Mouse (Mus musculus) erythroblast, adult 5-6 weeks (primary cell): ENCODE data around the gene Dok5. TPM values are rescaled to one million over a fixed set of nuclear protein-coding genes. Genes with fewer than 3 reads are reported as not detected.

Experiments
- ATAC-seq: replicated peaks from 2 replicates; pipeline ENCODE4 v1.8.0; 2016; ENCODE audit warnings: moderate number of reproducible peaks, mild to moderate bottlenecking, moderate TSS enrichment, inconsistent platforms; ENCODE audit not compliant: poor library complexity, low FRiP score, severe bottlenecking
- total RNA-seq, 2 experiments: library from RNA; stranded (forward) in 1 of 2; stranded (reverse) in 1 of 2; fragments of 150-400 nt in 1 of 2; fragments of 200-764, 138-1000 nt in 1 of 2; gene quantifications; 2 replicates each; pipeline versions ENCODE4 v1.2.3 to v1.2.4; 2015 to 2017; ENCODE audit warnings: low replicate concordance in 2 of 2

Gene Dok5
- total RNA-seq, 2 experiments from 2014 or later, result not detected

- no peak for ATAC-seq
These were observed 48.6 kb downstream of the Dok5 start for GRCm38 (mm10) chr2:170780010-170780750.

DNA sequence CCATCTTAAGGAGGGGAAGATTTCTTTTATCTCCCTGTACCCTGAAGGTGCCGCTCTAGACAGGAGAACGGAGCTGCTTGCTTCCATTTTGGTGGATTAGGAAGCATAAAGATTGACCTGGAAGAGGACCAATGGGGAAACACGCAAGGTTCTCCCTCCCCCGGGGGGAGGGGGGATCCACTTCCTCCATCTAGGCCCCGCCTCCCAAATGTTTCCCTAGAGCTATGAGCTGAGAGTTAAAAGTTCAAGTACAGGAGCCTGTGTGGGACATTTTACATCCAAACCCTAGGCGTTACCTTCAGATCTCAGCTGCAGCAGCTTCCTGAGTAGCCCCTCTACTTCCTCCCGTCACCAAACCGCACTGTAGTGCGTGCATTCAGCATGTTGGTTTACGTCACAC is 56.5 kb downstream of the Dok5 start:
- ATAC-seq, result no peak

DNA sequence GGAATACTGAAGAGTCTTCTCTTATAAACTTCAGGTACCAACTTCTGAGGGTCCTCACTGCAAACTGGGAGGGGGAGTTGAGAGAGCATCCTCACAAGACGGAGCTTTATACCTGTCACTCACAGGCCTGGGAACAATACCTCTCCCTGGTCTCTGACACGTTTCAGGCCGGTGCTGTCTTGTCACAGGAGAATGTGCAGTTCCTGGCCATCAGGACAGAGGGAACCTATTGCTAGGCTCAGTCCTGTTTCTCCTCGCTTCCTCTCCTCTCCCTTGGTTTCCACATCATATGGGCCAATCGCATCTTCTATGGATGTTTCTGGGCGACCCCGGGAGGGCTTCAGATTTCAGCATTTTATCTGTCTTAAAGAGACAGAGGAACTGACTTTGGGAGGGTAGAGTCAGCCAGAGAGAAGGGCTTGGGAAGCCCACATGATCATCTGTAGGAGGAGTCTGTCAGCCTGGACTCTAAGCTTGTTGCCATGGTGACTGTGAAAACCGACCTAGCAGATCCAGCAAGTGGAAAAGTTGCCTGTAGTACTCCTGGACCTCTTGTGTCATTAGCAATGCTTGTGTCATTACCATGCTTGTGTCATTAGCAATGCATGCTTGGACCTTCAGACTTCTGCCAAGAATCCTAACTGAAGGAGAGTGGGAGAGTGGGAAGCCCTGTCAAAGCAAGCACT is 59.9 kb downstream of the Dok5 start:
- no peak for ATAC-seq

DNA sequence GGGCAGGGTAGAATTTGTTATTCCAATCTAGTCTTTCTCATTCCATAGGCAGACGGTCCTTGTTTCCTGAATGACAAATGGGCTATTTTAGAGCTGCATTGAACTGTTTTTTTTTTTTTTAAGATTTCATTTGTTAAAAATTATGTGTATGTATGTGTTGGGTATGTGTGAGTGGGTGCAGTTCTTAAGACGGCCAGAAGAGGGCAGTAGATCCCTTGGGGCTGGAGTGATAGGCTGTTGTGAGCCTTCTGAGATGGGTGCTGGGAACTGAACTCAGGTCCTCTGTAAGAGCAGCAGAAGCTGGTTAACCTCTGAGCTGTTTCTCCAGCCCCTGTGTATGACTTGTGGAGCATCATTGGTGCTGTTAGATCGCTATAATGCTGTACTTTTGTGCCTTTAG is 63.6 kb downstream of the Dok5 start:
- ATAC-seq, result no peak

DNA sequence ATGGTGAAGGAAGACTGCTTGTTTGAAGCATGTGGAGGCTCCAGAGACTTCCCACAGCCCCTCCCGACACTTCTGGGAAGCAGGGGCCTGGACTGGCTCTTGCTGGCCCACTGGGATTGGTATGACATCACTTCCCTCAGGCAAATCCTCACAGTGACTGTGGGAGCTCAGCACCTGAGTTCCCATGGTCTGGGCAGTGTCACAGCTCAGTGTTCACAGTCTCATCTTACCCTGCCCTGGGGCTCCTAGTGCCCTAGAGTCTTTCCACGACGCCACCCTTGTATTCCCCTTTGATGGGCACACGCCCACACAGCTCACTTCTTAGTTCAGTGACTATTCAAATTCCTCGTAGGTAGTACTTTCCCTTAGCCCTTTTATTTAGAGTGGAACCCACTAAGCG is 71.4 kb downstream of the Dok5 start:
- ATAC-seq, result no peak

GRCm38 (mm10) chr2:170807555-170808258 is 76.1 kb downstream of the Dok5 start:
- ATAC-seq, result no peak

DNA sequence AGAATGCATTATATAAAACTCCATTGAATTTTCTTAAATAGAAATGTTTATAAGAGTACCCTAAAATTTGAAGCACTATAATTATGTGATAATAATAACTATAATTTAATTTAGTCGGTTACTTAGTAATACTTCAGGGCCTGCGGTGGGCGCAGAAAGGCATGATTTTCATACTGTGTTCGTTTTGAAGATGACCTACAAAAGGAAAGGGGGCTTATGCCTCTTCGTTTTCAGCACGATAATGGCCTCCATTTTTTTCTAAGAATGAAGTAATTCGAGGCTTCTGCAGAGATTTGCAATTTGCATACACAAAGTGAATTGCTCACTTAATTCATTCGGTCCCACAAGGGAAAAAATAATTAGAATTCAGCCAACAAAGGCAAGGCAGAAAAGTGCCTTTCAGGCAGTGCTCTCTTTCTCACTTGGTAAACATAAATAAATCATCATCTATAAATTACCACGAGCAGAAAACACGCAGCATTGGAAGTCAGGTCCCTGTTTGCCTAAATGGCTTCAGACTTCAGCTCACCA is 76.7 kb downstream of the Dok5 start:
- ATAC-seq, result no peak

GRCm38 (mm10) chr2:170811356-170811755 is 79.7 kb downstream of the Dok5 start:
- ATAC-seq, result no peak

GRCm38 (mm10) chr2:170816302-170816701 is 84.7 kb downstream of the Dok5 start:
- no peak for ATAC-seq

GRCm38 (mm10) chr2:170817112-170817703 is 85.6 kb downstream of the Dok5 start:
- no peak for ATAC-seq

GRCm38 (mm10) chr2:170826821-170827441 is 95.3 kb downstream of the Dok5 start:
- ATAC-seq, result no peak

DNA sequence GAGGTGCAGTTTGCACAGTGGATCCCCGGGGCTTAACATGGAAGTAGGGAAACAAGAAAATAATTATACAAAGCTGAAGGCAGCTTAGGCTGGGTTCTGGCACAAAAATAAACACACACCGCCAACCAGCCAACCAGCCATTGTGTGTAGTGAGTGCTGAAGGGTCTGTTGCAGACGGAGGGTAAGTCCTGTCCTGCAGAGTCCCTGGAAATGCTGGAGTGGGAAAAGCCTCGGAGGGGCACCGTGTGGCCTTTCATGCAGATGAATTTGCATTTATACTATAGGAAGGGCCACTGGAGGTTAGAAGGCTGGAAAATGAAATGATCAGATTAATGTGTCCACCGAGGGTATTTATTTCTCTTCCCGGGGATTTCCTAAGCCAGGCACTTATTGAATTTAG is 97.2 kb downstream of the Dok5 start:
- ATAC-seq, result no peak

GRCm38 (mm10) chr2:170829191-170829611 is 97.6 kb downstream of the Dok5 start:
- ATAC-seq, result no peak

DNA sequence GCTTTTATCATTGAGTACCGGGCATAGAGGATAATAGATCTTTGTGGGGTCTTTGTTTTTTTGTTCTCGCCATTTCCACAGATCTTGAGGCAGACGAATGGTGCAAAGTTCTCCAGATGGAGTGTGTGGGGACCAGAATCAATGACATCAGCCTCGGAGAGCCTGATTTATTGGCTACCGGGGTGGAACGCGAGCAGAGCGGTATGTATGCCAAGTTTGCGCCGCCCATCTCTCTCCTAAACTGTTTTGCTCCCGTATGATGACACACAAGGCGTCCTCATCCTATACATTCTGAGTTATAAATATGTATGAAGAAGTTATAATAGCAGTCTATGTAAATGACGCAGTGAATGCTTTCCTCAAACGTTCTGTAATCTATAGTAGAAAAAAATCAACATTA is 98.4 kb downstream of the Dok5 start:
- ATAC-seq, result no peak

DNA sequence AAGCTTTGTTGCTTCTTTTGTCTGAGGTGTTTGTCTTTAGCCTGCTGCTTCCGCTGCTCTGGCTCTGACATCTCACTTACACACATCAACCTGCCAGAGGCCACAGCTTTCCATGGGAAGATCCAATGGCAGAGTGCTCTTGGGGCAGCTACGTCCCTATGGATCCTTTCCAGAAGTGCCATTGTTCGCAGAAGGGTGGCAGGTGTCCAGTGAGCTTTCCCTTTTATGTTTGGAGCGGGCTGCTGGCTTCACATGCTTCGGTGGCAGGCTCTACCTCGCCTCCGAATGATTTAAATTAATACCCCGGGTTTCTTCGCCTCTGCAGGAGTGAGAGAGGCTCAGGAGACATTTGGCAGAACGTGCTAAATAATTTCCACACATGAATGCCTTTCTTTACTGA is 105.3 kb downstream of the Dok5 start:
- no peak for ATAC-seq

GRCm38 (mm10) chr2:170837363-170837762 is 105.8 kb downstream of the Dok5 start:
- ATAC-seq, result no peak

DNA sequence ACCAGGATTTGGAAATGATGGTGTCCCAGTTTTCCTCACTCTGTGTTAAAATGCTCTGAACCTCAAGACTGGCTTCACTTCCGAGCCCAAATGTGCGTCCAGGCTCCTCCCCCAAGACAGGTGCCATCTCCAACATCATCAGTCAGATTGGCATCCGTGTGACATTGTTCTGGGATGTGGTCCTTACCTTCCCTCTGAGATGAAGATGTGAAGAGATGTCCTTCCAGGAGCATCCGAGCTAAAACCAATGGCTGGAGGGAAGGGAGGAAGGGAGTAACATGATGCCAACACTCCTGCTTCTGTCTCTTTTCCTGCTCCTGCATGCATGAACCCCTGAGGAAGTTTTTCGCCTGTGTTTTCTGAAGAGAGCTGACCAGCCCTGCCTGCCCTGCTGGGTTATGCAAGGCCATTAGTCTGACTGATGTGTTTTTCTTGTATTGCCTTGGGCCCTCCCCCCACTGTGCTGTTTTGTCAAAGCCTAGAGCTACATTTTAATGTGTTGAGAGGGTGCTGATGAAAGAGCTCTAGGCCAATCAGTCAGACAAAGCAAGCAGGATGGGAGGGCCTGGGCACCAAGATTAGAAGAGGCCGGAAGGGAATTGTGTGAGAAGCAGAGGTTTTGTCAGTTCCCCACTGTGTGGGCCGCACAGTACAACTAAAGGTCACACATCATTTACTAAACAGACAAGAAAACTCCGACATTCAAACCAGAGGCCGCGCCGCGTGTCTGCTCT is 106.4 kb downstream of the Dok5 start:
- ATAC-seq, result no peak

GRCm38 (mm10) chr2:170841441-170841965 is 109.9 kb downstream of the Dok5 start:
- ATAC-seq, result no peak

- ATAC-seq, result no peak
These were observed 113.9 kb downstream of the Dok5 start for GRCm38 (mm10) chr2:170845511-170845910.
